Mouse (Mus musculus) myocyte (in vitro differentiated cells): Measurements from ENCODE around the gene Klhl24.

Experiments
- E2F4 ChIP-seq: IDR thresholded peaks from one replicate; pipeline ENCODE4 v1.6.1; 2011; ENCODE audit warnings: mild to moderate bottlenecking, control low read depth, moderate library complexity; ENCODE audit not compliant: insufficient read depth
- POLR2A ChIP-seq: IDR thresholded peaks from one replicate; pipeline ENCODE4 v1.6.1; 2011; ENCODE audit warnings: low read depth, mild to moderate bottlenecking, control low read depth, moderate library complexity; ENCODE audit not compliant: insufficient read length
- POLR2AphosphoS2 ChIP-seq: IDR thresholded peaks from one replicate; pipeline ENCODE4 v1.6.1; 2011; ENCODE audit warnings: low read depth, control low read depth; ENCODE audit not compliant: insufficient read length
- TCF12 ChIP-seq: IDR thresholded peaks from one replicate; pipeline ENCODE4 v1.6.1; 2011; ENCODE audit warnings: mild to moderate bottlenecking, control low read depth; ENCODE audit not compliant: poor library complexity, insufficient read depth, severe bottlenecking
- TCF3 ChIP-seq: IDR thresholded peaks from one replicate; pipeline ENCODE4 v1.6.1; 2011; ENCODE audit warnings: low read depth, control low read depth; ENCODE audit not compliant: insufficient read length

GRCm38 (mm10) chr16:20076675-20077074 lies 20.7 kb upstream of the Klhl24 start:
- TF ChIP-seq POLR2A (no peak), E2F4 (no peak), TCF12 (no peak), POLR2AphosphoS2 (no peak), TCF3 (no peak)
